Mouse (Mus musculus) NIH3T3 (cell line): Measurements from ENCODE around the gene Akap6.

Source experiments
- DNase-seq: peaks from one replicate; pipeline ENCODE4 v3.0.0-alpha.2; 2012; ENCODE audit warnings: low read depth

Akap6 gene

DNA sequence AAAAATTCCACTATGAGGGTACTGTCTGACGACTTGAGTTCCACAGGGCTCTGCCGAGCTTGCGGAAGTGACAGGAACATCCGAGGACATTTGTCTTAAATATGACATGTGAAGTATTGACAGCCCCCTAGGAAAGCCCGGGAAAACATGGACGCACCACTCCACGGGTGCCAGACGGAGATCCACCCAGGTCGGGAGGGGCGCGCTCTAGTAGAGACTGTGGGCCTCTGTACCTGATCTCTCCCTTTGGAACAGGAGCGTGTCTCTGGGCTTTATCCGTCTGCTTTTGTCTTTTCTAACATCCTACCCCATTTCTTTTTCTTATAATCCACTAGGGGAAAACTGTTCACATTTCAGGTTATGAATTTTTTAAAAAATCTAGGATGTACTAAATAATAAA is 211.2 kb downstream of the Akap6 start:
- no peak for DNase-seq

DNA sequence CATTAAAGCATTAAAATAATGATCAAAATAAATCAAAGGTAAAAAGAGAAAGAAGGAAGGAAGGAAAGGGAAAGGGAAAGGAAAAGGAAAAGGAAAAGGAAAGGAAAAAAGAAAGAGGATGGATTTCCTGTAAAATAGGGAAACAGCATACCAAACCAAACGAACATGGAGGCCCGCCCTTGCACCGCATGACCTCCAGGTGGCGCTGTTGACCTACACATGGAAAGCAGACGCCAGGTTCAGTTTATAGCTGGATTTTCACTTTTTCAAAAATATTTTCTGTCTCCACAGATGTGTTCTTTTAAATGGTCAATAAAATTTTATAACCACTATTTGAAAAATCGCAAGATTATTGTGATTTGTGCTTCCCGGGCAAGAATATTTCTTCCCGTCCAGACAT is 211.6 kb downstream of the Akap6 start:
- peak; percentile 87 for DNase-seq

DNA sequence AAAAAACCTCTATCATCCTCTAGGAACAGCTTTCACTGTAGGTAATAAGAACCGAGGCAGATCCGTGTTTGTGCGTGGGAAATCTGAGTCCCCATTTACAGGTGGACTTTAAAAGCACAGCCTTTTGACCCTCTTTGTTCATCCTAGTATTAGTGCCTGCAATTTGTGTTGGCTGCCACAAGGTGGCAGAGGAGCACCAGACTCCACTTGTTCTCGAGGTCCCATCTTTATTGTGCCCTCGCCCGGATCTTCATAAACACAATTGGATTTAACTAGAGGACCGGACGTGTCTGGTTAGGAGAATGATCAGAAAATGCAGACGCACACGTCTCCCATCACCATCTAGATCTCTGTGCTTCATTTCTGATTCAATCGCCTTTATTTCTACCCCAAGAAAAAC is 219.8 kb downstream of the Akap6 start:
- DNase-seq = peak; percentile 78

DNA sequence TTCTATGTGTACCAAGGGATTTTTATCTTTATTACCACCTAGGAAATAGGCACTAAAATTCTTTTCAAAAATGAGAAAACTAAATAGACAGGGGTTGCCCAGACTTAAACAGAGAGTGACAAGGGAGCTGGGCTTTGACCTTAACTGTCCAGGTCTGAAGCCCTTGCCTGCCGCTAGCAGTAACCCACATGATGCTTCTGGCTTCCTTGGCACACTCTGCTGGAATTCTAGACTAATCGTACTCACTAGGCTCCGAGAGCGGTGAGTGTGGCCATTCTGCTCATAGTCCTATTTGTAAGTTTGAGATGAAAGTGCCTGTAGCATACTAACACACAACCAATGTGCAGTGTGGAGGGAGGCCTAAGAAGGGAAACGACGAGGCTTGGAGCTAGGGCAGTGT is 223.3 kb downstream of the Akap6 start:
- no peak for DNase-seq

DNA sequence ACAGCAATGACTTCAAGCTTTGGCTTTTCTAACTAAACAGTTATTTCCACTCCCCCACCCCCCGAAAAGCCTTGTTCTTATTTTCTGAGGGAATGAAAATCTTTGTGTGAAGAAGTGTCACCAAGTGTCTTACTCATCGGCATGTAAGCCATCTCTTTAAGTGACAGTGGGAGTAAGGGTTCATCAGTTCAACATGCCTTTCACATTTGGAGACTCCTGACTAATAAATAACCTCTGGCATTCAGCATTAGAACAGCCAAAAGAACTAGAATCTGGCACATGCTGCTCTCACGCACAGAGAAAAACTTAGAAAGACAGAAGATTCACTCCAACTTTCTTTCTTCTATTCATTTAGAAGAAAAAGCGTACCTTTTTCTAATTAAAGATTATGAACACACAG is 226.3 kb downstream of the Akap6 start:
- peak; percentile 30 for DNase-seq

DNA sequence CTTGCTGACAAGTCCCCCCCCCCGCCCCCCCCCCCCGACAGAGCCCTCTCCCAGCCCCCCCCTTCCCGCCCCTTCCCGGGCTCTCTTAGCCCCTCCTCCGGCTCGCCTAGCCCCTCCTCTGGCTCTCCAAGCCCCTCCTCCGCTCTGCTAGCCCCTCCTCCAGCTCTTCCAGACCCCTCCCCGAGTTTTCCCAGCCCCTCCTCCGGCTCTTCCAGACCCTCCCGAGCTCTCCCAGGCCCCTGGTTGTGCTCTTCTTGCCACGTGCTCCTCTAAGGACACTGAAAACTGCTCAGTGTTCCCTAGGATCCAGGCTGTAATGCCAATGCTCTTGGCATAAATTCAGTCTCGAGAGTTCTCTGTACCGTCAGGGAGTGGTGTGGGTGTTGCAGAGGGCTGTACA is 234.6 kb downstream of the Akap6 start:
- DNase-seq = no peak

DNA sequence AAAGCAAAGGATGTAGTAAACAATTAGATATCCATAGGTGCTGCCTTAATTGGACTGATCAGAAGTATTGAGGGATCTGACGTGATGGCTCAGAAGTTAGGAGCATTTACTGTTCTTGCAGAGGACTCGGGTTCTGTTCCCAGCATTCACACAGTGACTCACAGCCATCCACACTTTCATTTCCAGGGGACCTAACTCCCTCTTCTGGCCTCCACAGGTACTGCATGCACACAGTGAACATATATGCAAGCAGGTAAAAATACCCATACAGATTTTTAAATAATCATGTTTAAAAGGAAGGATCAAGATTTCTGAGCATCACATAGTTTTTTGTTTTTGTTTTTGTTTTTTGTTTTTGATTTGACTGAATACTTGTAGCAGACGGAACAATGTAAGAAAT is 235.8 kb downstream of the Akap6 start:
- no peak for DNase-seq

DNA sequence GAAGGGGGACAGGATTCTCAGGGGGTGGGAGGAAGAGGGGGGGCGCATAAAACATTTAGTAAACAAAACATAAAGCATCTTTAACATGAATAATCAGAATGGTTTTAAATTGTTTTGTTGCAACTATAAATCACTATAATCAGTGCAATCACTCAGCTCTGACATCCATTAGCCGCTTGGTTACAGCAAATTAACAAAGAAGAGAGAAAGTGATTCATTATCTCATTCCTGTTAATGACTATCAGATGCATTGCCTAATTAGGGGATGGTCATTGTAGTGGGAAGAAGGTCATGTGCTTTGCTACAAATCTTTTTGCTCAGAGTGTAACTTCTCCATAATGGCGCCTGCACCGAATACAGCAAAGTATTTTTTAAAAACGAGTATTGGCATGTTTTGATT is 239.6 kb downstream of the Akap6 start:
- DNase-seq = no peak

DNA sequence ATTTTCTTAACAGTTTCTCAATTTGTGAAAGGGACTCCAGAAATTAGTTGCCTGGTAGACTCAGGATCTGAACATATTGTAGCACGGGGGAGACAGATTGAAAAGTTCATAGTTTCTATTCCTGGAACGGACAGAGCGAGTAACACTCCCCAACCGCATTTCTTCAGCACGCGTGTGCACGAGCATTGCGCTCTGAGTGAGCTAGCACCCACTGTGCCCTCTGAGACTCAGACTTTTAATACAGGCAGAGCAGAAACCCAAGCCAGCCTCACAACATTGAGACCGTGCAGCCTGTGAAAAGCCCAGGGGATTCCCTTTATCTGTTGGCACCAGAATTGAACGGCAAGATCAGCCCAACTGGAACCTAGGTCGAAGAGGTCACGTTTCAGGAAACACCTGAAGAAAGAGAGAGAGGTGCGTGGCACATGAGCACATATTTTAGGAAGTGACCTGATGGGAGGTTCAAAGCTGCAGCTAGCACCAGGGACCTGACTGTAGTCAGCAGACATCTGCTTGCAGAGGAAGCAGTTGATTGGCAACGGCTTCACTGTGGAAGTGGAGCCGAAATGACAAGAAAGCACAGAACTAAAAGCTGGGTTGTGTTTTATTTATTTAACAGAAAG is 240.3 kb downstream of the Akap6 start:
- no peak for DNase-seq

DNA sequence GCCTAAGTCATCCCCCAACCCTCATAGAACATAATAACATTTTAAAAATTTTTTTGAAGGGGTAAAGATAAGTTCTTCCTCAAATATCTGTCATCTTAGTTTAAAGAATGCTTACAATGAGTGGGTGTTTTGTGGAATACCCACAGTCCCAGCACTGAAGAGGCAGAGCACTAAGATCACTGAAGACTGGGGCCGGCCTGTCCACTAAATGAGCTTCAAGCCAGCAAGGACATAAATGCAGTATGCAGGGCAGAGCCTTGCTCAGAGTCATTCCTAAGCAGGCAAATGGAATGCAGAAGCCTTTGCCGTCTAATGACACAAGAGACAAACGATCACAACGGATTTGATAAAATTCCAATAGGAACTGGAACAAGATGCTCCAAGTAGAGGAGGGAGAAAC is 242.8 kb downstream of the Akap6 start:
- no peak for DNase-seq

DNA sequence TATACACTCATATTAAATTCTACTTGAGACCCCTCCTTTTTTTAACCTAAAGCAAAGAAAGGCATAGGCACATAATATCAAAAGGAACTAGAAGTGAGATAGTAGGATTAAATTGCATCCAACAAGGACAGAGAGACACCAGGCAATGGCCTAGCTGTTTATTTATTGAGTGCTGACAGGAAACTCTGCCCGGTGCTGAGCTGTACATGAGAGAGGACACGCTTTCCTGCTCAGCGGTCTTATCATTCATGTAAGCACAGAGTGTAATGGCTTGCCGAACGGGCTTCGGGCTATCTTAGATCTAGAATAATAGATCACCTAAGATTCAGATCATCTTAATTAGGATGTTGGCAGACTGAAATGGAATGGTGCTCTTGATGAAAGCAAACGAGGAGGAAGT is 245.1 kb downstream of the Akap6 start:
- no peak for DNase-seq

DNA sequence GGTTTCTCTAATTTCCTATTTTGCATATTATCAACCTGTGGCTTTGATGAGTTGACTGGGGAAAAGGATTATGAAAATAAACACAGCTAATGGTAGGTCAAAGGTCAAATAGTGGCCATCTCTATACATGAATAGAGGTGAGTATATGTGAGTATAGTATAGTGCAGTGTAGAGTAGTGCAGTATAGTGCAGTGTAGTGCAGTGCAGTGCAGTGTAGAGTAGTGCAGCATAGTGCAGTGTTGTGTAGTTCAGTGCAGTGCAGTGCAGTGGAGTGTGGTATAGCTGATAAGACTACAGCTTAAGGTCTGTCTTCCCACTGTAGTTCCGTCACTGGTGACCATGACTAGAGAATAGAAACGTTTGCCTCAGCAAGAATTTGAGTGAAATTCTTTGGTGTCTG is 245.8 kb downstream of the Akap6 start:
- DNase-seq = no peak

DNA sequence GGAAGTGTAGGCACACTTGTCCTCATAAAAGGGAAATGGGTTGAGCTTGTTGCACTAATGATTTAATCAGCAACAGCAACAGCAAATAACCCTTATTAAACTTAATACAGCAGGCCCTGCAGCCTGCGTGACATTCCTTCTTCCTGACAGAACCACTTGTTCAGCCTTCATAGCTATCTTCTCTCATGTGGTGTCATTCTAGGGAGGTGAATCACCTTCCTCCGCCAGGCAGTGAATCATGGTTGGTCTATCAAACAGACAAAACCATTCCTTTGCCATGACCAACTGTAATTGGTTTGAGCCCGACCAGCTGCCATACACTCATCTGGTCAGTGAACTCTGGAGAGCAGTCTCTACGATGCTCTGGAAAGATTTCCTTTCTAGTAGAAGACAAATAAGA is 251.5 kb downstream of the Akap6 start:
- peak; percentile 86 for DNase-seq

DNA sequence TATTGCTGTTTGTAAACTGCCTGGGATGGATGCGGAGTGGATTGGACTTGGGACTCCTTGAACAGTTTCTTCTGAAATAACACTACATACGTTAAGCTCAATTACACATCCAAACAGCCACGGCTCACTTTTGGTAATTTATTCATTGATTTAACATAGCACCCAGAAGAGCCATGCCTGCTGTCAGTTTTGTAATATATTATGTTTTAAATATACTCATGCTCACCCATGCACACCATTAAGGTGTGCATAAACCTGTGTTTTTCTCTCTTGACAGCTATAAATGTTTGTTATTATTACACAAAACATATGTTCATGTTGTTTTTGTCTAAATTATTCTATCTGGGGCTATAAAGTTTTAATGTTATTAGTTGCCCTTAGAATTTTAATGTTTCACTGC is 258.4 kb downstream of the Akap6 start:
- no peak for DNase-seq

DNA sequence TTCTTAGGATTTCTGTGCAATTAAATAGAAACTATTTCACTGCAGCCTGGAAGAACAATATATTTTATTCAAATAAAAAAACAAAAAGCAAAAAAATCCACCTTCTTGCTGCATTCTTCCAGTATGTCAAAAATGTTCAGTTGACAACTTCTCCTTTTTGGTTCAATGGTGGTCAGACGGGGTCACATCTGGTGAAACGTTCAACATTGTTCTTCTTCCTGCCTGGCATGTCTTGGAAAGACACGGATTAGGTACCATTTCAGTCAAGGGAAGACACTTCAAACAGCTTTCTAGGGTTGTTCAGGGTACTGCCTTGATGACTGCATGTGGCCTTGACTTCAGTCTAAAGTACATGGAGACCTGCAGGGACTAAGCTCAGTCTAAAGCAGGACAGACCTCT is 258.8 kb downstream of the Akap6 start:
- no peak for DNase-seq

DNA sequence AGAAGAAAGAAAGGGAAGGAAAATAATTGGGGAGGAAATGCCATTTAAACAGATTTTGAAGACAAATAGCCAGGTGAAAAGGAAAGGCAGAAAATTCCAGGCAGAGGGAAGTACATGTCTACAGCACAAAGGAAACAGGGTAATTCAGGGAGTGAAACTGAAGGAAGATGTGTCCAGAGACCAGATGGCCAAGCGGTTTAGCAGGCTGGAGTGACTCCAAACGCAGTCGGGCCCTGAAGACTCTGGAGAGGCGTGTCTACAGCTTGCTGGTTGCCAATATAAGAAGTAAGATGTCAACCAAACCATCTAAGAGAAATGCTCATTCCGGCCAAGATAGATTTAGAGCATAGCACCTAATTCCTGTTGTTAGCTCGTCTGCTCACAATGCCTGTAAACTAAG is 292.6 kb downstream of the Akap6 start:
- DNase-seq = no peak

DNA sequence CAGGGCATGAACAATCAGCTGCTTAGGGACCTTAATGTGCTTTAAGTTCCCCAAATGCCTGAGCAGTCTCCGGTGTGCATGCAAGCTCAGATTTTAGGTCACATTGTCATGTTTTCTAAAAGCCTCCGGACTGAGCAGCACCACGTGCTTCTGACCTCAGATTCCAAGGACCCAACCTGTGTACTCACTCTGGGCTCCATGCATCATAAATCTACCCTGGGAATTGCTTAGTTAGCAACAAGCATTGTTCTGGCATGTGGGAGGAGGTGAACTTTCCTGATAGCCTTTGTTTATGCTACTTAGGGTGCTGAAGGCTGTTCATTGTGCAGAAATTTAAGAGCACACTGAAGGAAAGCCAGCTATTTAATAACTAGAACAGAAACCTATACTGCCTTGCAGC is 313.2 kb downstream of the Akap6 start:
- no peak for DNase-seq

DNA sequence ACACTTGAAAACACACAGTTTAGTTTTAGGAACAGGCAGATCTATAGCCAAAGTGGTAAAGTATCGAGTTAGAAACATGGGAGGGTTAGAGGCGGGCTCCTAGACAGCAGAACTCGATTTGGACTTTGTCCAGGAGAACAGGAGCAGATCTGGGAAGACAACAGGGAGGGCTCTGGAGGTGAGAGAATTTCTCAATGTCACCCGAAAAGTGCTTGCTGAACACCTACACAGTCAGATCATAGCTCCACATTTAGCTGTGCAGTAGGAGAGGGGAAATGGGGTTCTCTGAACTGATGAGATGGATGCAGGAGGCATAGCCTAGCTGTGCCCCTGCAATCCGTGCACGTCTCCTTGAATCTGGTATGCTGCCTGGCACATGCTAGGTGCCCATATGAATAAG is 315.4 kb downstream of the Akap6 start:
- DNase-seq = no peak

DNA sequence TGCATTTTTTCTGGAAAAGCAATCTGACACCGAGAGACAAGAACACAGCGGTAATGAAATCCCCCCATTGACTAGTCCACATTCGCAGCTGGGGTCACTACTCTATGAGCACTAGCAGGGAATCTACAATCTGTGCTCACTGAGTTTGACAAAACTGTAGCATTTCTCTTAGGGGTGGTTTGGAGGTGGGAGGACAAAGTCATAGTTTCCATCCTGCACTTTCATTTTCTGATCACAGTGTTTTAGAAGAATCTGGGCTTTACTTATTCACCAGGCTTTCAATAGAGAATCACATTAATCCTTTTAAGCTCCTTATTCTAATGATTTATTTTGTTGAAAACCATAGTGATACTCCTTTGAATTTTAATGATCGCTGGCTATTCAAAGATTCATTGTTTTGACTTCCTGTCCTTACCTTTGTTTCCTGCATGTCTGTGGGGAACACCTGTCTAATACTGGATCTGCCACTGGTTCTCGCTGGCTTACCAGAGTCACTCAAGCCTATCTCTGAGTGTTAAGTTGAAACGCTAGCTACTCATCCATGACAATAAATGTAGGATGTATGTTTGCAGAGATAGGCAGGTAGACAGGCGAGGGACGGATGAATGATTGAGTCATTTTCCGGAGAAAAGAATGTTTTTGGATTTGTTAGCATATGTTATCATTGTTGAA is 325.5 kb downstream of the Akap6 start:
- no peak for DNase-seq

DNA sequence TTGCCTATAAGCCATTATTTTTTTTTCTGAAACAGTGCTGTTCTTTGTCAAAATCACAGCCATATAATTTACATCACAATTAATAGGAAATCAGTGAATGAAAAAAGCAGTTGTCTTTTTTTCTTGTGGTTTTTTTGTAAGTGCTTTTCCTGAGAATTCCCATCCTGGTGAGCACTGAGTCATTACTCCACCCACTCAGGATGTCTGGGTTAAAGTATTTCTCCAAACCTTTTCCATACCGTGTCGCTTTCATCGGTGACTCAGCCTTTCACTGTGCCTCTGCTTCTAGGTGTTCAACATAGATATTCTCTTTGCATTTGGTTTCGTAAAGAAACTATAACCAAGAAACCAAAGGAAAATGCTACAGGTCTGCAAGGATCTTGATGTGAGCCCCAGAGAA is 328.1 kb downstream of the Akap6 start:
- DNase-seq = peak; percentile 20

DNA sequence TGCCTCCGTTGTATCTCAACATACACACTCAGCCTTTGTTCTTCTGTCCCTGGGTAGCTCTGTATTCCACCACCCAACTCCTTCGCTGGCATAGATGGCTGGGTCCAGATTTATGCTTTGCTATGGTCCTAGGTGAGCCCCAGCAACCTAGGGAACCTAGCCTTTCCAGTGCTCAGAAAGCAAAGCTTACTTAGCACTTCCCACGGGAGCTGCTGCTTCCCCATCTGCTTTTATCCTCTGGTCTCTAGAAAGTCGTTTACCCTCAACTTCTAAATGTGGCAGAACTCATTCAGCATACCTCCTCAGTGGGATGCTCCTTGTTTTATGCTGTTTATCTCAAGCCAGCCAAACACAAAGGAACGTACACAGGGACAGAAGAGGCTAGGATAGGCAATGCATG is 329.7 kb downstream of the Akap6 start:
- DNase-seq = no peak

DNA sequence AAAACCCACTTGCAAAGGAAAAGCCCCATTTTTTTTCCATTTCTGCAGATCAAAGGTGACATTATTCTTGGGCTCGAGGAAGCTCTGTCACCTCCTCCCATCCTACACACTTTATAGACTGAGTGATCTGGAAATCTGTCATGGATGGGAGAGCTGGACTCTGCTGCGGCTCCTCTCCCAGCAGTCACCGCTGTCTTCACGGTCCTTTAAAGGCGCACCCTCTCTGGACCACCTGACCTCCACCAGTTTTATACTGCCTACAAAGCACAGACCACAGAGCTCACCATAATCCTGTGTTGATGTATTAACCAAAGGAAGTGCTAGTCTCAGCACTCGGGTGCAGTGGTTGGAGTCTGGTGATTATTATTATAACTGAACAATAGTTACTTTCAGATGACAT is 330.7 kb downstream of the Akap6 start:
- no peak for DNase-seq

DNA sequence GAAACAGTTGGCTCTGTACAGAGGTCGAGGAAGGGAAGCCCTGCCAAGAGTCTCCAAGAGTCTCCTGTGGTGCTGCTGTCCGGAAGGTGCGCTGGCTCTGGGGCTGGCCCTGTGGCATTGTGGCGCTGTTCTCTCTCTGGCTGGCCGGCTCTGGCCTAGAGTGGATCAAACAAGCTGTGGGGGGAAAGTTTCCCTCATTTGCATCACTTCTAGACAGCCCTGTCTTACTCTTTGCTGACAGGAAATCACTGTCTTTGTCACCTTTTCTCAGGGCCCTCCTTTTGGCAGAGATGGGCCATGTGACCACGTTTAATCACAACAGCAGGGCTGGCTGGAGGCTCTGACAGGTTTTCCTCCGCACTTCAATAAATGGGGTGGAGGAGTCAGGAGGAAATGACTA is 333.6 kb downstream of the Akap6 start:
- no peak for DNase-seq

DNA sequence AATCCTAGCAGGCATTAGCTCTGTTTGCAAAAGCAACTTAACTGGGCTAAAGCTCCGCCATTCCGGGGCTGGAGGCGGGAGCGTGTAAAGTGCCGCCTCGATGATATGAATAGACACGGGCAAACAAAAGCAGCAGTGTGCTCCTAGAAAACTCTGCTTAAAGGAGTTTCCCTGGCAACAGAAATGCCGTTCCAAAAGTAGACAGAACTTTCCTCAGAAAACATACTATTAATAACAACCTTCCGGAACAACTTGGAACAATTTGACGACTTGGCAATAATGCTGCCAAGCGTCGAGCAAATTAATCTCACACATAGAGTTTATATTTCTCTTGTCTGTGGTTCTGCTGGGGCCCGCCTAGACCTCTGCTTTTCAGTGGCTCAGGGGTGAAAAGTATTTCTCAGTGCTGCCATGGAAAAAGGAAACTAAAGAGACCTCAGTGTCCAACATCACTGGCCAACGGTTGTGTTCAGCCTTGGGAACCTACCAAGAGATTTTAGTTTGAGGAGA is 334.3 kb downstream of the Akap6 start:
- peak; percentile 42 for DNase-seq
